Mouse (Mus musculus) CD8-positive naive resting alpha-beta T cell, adult 57 days (primary cell): ENCODE data around the gene Rab5b. TPM values are rescaled to one million over a fixed set of nuclear protein-coding genes. Genes with fewer than 3 reads are reported as not detected.

Experiments
- total RNA-seq: library from RNA; stranded (reverse); gene quantifications from one replicate; pipeline ENCODE4 v1.2.4, GENCODE M21; 2023

The Rab5b gene
- total RNA-seq = 32.0 TPM

DNA sequence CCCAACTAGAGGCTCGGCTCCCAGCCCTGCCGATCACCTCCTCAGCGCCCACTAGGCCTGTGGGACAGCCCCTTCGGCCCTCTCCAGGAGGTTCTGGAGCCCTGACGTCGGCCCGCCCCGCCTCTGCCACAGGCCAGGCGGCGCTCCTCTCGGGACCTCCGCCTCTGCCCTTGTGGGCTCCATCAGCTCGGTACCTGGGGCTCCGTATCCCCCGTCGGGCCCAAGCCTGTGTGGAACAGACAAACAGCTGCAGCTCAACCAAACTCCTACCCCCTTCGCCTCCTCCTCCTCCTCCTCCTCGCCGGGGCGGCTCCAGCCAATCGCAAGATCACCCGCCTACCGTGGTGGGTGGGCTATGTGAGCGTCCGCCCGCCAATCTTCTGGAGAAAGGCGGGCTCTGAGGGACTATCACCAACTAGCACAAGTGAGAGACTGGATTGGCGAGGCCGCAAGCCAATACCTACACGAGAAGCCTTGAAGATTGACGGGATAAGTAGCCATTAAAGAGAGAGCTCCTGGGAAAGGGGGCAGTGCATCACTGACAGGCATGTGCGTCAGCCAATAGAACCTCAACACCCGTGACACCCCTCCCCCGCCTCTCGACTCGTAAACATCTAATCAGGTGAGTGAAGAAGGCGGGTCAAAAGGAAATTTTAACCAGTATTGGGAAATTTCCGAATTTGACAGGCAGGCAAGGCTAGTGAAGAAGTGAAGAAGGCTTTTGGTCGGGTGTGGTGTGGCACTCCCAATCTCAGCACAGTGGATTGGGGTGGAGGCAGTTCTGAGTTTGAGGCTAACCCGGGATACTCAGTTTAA is at the start of gene Rab5b:
Gene Rab5b, minus strand, starts transcription at position 273 of the 816 bp plus-strand sequence.

DNA sequence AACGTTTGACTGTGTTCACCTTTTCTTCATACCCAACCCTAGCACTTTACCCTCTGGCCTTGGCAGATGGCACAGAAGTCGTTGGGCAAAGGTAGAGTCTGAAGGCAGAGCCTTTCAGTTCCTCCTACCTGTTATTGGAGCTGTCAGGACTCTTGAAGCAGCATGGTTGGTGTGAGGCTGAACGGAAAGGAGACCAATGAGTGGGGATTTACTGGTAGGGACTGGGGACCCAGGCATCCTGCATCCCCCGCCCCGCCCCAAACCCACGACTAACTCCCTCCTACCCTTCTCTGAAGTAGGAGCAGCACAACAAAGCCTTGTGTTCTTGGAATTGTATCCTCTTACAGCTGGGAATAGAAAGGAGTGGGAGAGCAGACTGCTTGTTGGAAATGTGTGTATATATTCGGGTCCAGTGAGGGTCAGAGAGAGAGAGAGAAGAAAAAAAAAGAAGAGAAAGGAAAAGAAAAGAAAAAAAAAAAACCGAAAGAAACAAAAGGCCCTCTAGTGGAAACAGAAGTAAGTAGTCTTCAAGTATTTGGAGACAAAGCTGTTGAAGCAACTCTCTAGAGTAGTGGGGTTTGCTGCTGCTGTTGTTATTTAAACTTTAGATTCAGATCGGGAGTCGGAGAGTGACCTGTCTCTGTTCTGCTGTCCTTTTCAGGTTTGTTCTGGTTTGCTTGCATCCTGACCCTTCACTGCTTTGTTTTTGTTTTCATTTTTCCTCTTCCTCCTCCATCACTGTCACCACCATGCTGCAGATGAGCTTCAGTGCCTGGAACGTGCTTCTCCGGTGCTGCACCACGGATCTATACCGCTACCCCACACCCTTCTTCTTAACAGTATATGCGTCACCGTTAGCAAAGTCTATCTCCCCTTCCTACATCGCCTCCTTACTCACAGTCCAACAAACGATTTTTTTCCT is 48.9 kb upstream of the Rab5b start, which contains the start of gene Dgka:
Gene Dgka, minus strand, starts transcription at position 176 of the 922 bp plus-strand sequence.

DNA sequence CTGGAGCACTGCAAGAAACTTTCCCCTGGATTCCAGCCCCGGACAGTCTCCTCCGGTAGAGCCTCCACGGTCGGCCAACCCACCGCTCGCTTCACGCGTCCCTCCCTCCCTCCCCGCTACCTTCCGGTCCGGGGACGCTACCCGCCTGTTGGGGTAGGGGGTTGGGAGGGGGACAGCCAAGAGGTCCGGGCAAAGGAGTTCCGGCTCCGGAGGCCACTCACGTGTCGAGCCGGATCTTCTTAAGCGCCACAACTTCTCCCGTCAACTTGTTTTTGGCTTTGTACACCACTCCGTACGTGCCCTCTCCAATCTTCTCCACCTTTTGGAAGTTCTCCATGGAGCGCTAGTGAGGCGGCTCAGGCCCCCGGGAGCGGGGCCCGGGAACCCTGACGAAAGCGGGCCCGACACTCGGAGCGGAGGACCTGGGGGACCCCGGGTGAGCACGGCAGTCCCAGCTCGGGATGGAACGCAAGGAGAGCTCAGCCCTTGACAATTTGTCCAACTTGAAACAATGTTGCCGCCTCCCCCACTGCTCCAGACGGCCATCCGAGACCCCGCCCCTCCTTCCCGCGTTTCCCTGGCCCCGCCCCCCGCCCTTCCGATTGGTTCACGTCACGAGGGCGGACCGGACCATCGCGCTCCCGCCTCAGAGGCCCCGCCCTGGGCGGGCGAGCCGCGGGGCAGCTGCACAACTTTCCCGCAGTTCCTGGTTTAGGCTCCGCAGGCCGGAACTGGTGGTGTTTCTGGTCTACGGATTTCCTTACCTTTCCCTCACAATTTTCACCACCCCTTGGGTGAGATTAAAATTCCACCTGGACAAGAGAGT is 8.6 kb upstream of the Rab5b start, which contains the start of gene Cdk2:
Gene Cdk2, minus strand, starts transcription at position 541 of the 826 bp plus-strand sequence.

DNA sequence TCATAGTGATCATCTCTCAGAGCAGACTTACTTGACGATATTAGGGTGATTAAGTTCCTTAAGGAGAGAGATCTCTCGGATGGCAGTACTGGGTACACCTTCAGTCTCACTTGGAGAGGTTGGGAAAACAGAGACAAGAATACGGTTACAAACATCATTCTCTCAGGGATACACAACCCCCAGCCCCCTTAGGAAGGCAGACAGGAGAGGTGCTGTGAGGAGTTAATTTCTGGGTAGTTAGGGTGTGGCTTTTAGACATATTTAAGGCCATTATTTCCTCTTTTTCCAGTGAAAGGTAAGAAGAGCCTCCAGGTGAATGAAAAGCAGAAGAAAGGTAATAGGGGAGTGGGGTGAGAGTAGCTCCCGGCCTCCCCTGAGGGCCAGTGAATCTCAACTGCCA is 7.8 kb upstream of the Rab5b start, which contains the start of gene Pmel:
Gene Pmel, plus strand, starts transcription at position 301 of the 400 bp plus-strand sequence.

DNA sequence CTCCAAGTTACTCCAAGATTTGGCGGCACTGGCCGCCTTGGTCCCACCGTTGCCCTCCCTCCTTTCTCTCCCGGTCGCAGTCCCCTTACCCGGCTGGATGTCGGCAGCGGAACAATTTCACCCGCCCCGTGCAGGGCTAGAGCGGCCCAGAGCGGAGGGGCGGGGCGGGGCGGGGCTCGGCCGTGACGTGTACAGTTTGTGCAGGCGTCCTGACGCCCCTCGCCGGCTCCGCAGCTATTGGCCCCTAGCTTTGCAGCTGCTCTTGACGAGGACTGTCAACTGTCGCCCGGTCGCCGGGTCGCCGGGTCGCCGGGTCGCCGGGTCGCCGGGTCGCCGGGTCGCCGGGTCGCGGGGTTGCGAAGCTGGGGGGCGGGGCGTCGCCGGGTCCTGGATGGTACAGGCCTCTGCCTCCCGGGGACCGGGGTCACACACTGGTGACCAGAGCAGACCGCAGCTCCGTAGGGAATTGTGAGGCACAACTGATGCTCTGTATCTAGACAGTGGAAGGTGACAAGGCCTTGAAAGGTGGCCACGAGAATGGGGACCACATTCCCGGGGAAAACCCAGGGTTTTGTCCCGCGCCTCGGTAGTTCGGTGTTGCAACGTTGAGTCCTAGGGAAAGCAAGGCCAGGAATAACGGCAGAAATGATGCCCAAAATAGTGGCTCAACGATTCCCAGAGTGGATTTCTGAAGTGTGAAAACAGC is 22.1 kb downstream of the Rab5b start, which contains the start of gene Suox:
Gene Suox, minus strand, starts transcription at position 311 of the 706 bp plus-strand sequence.

DNA sequence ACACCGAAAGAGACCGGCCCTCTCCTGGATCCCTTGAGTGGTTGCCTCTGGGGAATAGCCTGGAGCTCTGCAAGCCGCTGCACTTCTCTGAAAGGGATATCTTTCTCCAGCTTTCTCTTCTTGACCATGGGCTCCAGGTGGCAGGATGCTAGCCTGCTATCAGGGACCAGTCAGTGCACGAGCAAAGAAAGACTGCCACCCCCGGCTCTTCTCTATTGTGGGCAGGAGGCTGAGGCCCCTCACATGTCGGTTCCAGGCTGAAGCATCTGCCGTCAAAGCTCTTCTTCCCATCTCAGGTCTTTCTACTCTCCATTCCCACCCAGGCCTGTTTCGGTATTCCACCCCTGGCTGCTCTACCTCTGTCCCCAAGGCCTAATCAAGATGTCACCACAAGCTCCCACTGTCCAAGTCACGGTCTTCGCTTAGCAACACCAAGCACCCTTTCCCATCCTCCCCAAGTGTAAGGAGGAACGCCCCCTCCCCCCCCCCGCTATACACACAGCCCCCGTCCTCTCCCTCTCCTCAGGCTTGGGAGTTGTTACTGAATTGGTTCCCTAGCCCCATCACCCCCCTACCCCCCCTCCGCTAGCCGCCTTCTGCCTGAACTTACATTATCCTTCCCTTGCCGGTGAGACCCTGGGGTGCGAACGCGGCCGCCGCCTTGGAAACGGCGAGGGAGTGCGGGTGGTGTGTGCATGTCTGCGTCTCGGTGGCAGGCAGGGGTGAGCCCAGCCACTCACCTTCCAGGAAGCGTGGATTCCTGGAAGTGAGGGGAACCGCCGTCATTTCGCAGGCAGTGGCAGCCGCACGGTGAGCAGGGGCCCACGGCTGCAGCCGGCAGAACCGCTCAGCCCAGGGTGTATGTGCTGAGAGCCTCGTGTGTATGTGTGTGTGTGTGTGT is 50.7 kb downstream of the Rab5b start, which contains the start of gene Ikzf4:
Gene Ikzf4, minus strand, starts transcription at position 881 of the 901 bp plus-strand sequence.

Other genes starting within 250 kb of the Rab5b start
- 114 TPM for gene Smarcc2, start 237.0 kb downstream of the Rab5b start, total RNA-seq
- gene Myl6, start 202.1 kb downstream of the Rab5b start, total RNA-seq = 626 TPM
- gene Myl6b, start 197.6 kb downstream of the Rab5b start, total RNA-seq = not detected
- gene Esyt1, start 170.4 kb downstream of the Rab5b start, total RNA-seq = 290 TPM
- gene Zc3h10, start 148.5 kb downstream of the Rab5b start, total RNA-seq = 33.3 TPM
- 4,677 TPM for gene Rpl41, start 147.0 kb downstream of the Rab5b start, total RNA-seq
- 73.7 TPM for gene Pa2g4, start 130.3 kb downstream of the Rab5b start, total RNA-seq
- gene Erbb3, start 106.6 kb downstream of the Rab5b start, total RNA-seq = 0.80 TPM
- gene Rps26, start 69.5 kb downstream of the Rab5b start, total RNA-seq = 1,628 TPM
- 2.2 TPM for gene Ikzf4, start 50.3 kb downstream of the Rab5b start, total RNA-seq
- gene Suox, start 22.2 kb downstream of the Rab5b start, total RNA-seq = 10.3 TPM
- gene Pmel, start 7.9 kb upstream of the Rab5b start, total RNA-seq = not detected
- 21.7 TPM for gene Cdk2, start 8.8 kb upstream of the Rab5b start, total RNA-seq
- gene Dgka, start 48.6 kb upstream of the Rab5b start, total RNA-seq = 775 TPM
- gene Pym1, start 51.6 kb upstream of the Rab5b start, total RNA-seq = 81.7 TPM
- gene Mmp19, start 94.6 kb upstream of the Rab5b start, total RNA-seq = 0.24 TPM
- 56.7 TPM for gene Dnajc14, start 107.8 kb upstream of the Rab5b start, total RNA-seq
- gene Tmem198b, start 108.1 kb upstream of the Rab5b start, total RNA-seq = 10.0 TPM
- 61.5 TPM for gene Sarnp, start 121.1 kb upstream of the Rab5b start, total RNA-seq
- gene Ormdl2, start 125.4 kb upstream of the Rab5b start, total RNA-seq = 23.2 TPM
- gene Gdf11, start 195.5 kb upstream of the Rab5b start, total RNA-seq = 6.6 TPM
- gene Cd63, start 204.7 kb upstream of the Rab5b start, total RNA-seq = 0.52 TPM
- gene Rdh5, start 226.6 kb upstream of the Rab5b start, total RNA-seq = 7.5 TPM
- gene Bloc1s1, start 227.8 kb upstream of the Rab5b start, total RNA-seq = 54.5 TPM
- 3.3 TPM for gene Itga7, start 237.6 kb upstream of the Rab5b start, total RNA-seq